Mouse (Mus musculus) small intestine, adult 2 months (tissue): ENCODE results near the gene Aqp12.

Experiments used
- CTCF ChIP-seq: fragments of 200-500 bp; IDR thresholded peaks from 2 replicates; pipeline ENCODE4 v1.5.1; 2012; ENCODE audit warnings: low read depth, mild to moderate bottlenecking, control low read depth, inconsistent platforms, low read length, moderate library complexity, mixed read lengths; ENCODE audit not compliant: insufficient replicate concordance, insufficient read length; ENCODE audit errors: extremely low read depth
- POLR2A ChIP-seq: fragments of 200-500 bp; IDR thresholded peaks from 2 replicates; pipeline ENCODE4 v1.6.1; 2012; ENCODE audit warnings: low read depth, mild to moderate bottlenecking, control low read depth, inconsistent platforms, low read length, moderate library complexity

DNA sequence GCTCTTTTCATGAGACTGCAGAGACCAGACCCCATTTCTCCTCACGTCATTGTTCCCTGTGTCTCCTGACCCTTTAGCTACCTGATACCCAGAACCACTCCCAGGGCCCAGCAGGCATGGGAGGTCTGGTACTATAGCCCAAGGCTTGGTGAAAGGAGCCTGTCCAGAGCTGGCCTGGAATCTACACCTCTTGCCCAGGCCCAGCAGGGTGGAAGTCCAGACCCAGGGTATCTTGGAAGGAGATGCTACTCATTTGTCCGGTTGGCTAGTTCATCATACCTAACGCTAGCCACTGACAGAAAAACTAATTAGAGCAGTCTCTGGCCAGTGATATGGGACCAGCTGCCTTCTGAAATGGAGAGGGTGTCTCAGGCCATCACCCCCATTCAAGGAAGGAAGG, 43.9 kb downstream of the Aqp12 start:
- TF ChIP-seq POLR2A (no peak), CTCF (no peak)
